Mouse (Mus musculus): ENCODE data around the gene Slc9b1.

GRCm38 (mm10) chr3:135304060-135304459 lies 43.8 kb upstream of the Slc9b1 start:
- TF ChIP-seq CTCF (conservative IDR thresholded peaks at IDR 0.05; ENCODE audit: low read length) (no peak), NANOG (IDR thresholded peaks at IDR 0.05; ENCODE audit: borderline replicate concordance, low read length) (no peak), POU5F1 (IDR thresholded peaks at IDR 0.05; ENCODE audit: borderline replicate concordance, low read length) (no peak)
